Mouse (Mus musculus) small intestine, adult 2 months (tissue): Measurements from ENCODE around the gene Ptprd.

Experiments
- CTCF ChIP-seq: fragments of 200-500 bp; IDR thresholded peaks from 2 replicates; pipeline ENCODE4 v1.5.1; 2012; ENCODE audit warnings: low read depth, mild to moderate bottlenecking, control low read depth, inconsistent platforms, low read length, moderate library complexity, mixed read lengths; ENCODE audit not compliant: insufficient replicate concordance, insufficient read length; ENCODE audit errors: extremely low read depth
- POLR2A ChIP-seq: fragments of 200-500 bp; IDR thresholded peaks from 2 replicates; pipeline ENCODE4 v1.6.1; 2012; ENCODE audit warnings: low read depth, mild to moderate bottlenecking, control low read depth, inconsistent platforms, low read length, moderate library complexity

- TF ChIP-seq CTCF (no peak), POLR2A (no peak)
Measured at GRCm38 (mm10) chr4:76425230-76425575, 1786.6 kb downstream of the Ptprd start.
